Mouse (Mus musculus) limb, embryonic 13.5 days (tissue): ENCODE results near the gene Abhd15. TPM values are rescaled to one million over a fixed set of nuclear protein-coding genes. Genes with fewer than 3 reads are reported as not detected.

Source experiments
- ATAC-seq: fragments of 200-750 bp; cut with Nextera tagmentation; 2 replicates; pipeline ENCODE4 v1.8.0; 2017; ENCODE audit warnings: low read depth, moderate number of reproducible peaks, moderate TSS enrichment; ENCODE audit not compliant: low FRiP score
- H3K27ac ChIP-seq: fragments of 300-500 bp; sonication (generic); 2 replicates; pipeline ENCODE4 v1.5.1; 2015; ENCODE audit warnings: inconsistent platforms, mild to moderate bottlenecking, moderate library complexity
- H3K27me3 ChIP-seq: fragments of 300-500 bp; sonication (generic); 2 replicates; pipeline ENCODE4 v1.6.1; 2015; ENCODE audit warnings: mild to moderate bottlenecking, inconsistent platforms
- H3K36me3 ChIP-seq: fragments of 300-500 bp; sonication (generic); 2 replicates; pipeline ENCODE4 v1.6.1; 2015; ENCODE audit warnings: inconsistent platforms, mild to moderate bottlenecking, moderate library complexity
- H3K4me1 ChIP-seq: fragments of 300-500 bp; sonication (generic); 2 replicates; pipeline ENCODE4 v1.6.1; 2015; ENCODE audit warnings: inconsistent platforms
- H3K4me2 ChIP-seq: fragments of 300-500 bp; sonication (generic); replicated peaks from 2 replicates; pipeline ENCODE4 v1.6.1; 2015; ENCODE audit warnings: inconsistent platforms, mild to moderate bottlenecking, moderate library complexity
- H3K4me3 ChIP-seq: fragments of 300-500 bp; sonication (generic); 2 replicates; pipeline ENCODE4 v1.5.1; 2015; ENCODE audit warnings: moderate library complexity, mild to moderate bottlenecking, inconsistent platforms
- H3K9ac ChIP-seq: fragments of 300-500 bp; sonication (generic); 2 replicates; pipeline ENCODE4 v1.6.1; 2015; ENCODE audit warnings: mild to moderate bottlenecking, inconsistent platforms
- H3K9me3 ChIP-seq: fragments of 300-500 bp; sonication (generic); 2 replicates; pipeline ENCODE4 v1.6.1; 2016; ENCODE audit warnings: inconsistent platforms
- WGBS: fragments of 180-500 bp; shearing (Covaris S2); methylation state at CpG from one replicate; pipeline ENCODE4 v1.1.7; 2015; 5-methylcytosine and 5-hydroxymethylcytosine counted together
- polyA plus RNA-seq: library from polyadenylated mRNA; unstranded; fragments of >200 nt; fragmentation: Nextera tagmentation; extraction: Ambion mirVana; gene quantifications from 2 replicates; pipeline ENCODE4 v1.2.1, GENCODE M21; 2015

Abhd15 gene
- polyA plus RNA-seq, 1 experiment from 2014 or later, result 1.5 TPM

GRCm38 (mm10) chr11:77494782-77495181 is 20.1 kb upstream of the Abhd15 start:
- H3K4me1 ChIP-seq, result peaks cover 72% of the 10 kb centered on the region
- WGBS, result 80% methylated on average over 6 of the region's 6 CpGs

GRCm38 (mm10) chr11:77495507-77495906 is 19.4 kb upstream of the Abhd15 start:
- Histone ChIP-seq H3K9ac (no peak overlapping the region), H3K27ac (no peak overlapping the region), H3K27me3 (no peaks in the 10 kb centered on the region), H3K4me2 (no peak overlapping the region), H3K9me3 (no peaks in the 10 kb centered on the region), H3K36me3 (peaks cover 14% of the 10 kb centered on the region), H3K4me1 (peaks cover 70% of the 10 kb centered on the region), H3K4me3 (0 out of 2 replicates have a peak overlapping the region, but pooled peaks have one; percentile 94)
- ATAC-seq, result no peak

More at GRCm38 (mm10) chr11:77494782-77495181, 20.1 kb upstream of the Abhd15 start:
- Histone ChIP-seq H3K4me3 (peak overlapping the region; percentile 94), H3K27me3 (no peaks in the 10 kb centered on the region), H3K27ac (peak overlapping the region; percentile 33; the same call in 1 of the 2 replicates), H3K9ac (peak overlapping the region; percentile 93), H3K36me3 (peaks cover 7% of the 10 kb centered on the region), H3K9me3 (no peaks in the 10 kb centered on the region), H3K4me2 (peak overlapping the region; percentile 96)
- no peak for ATAC-seq

- H3K36me3 ChIP-seq, result peaks cover 32% of the 10 kb centered on the region
- H3K9me3 ChIP-seq, result no peaks in the 10 kb centered on the region
- no peaks in the 10 kb centered on the region for H3K27me3 ChIP-seq
- peak overlapping the region; percentile 48; the same call in 1 of the 2 replicates for H3K27ac ChIP-seq
- WGBS, result 21% methylated on average over 6 of the region's 6 CpGs
- ATAC-seq, result no peak
- no peak overlapping the region for H3K4me3 ChIP-seq
- H3K9ac ChIP-seq, result peak overlapping the region; percentile 19; the same call in 1 of the 2 replicates
- no peak overlapping the region for H3K4me2 ChIP-seq
- H3K4me1 ChIP-seq, result peaks cover 62% of the 10 kb centered on the region
Measured at GRCm38 (mm10) chr11:77497341-77497756, 17.6 kb upstream of the Abhd15 start.

- H3K36me3 ChIP-seq, result peaks cover 37% of the 10 kb centered on the region
- no peak overlapping the region for H3K4me2 ChIP-seq
- no peaks in the 10 kb centered on the region for H3K9me3 ChIP-seq
- ATAC-seq, result no peak
- 60% methylated on average over 4 of the region's 4 CpGs for WGBS
- no peaks in the 10 kb centered on the region for H3K27me3 ChIP-seq
- H3K27ac ChIP-seq, result no peak overlapping the region
- H3K9ac ChIP-seq, result peak overlapping the region; percentile 35; the same call in 1 of the 2 replicates
- H3K4me1 ChIP-seq, result peaks cover 60% of the 10 kb centered on the region
- no peak overlapping the region for H3K4me3 ChIP-seq
Measured at GRCm38 (mm10) chr11:77497851-77498250, 17.1 kb upstream of the Abhd15 start.

GRCm38 (mm10) chr11:77498261-77499139 is 16.4 kb upstream of the Abhd15 start:
- no peak overlapping the region for H3K27ac ChIP-seq

GRCm38 (mm10) chr11:77499354-77499753 is 15.6 kb upstream of the Abhd15 start:
- H3K4me2 ChIP-seq, result no peak overlapping the region
- no peak for ATAC-seq
- peaks cover 52% of the 10 kb centered on the region for H3K36me3 ChIP-seq
- H3K9ac ChIP-seq, result no peak overlapping the region
- H3K4me3 ChIP-seq, result no peak overlapping the region
- WGBS, result 83% methylated on average over 7 of the region's 7 CpGs
- H3K4me1 ChIP-seq, result peaks cover 54% of the 10 kb centered on the region
- H3K27me3 ChIP-seq, result no peaks in the 10 kb centered on the region
- H3K27ac ChIP-seq, result no peak overlapping the region
- H3K9me3 ChIP-seq, result no peaks in the 10 kb centered on the region

More at GRCm38 (mm10) chr11:77498261-77499139, 16.4 kb upstream of the Abhd15 start:
- Histone ChIP-seq H3K9ac (peak overlapping the region; percentile 35; the same call in 1 of the 2 replicates), H3K36me3 (peaks cover 43% of the 10 kb centered on the region), H3K4me3 (no peak overlapping the region), H3K4me2 (no peak overlapping the region), H3K4me1 (peaks cover 60% of the 10 kb centered on the region), H3K27me3 (no peaks in the 10 kb centered on the region), H3K9me3 (no peaks in the 10 kb centered on the region)
- ATAC-seq, result no peak
- 73% methylated on average over 12 of the region's 12 CpGs for WGBS

- no peaks in the 10 kb centered on the region for H3K27me3 ChIP-seq
- no peak overlapping the region for H3K4me2 ChIP-seq
- no peak overlapping the region for H3K27ac ChIP-seq
- no peak overlapping the region for H3K9ac ChIP-seq
- H3K9me3 ChIP-seq, result no peaks in the 10 kb centered on the region
- H3K4me1 ChIP-seq, result peaks cover 41% of the 10 kb centered on the region
- 81% methylated on average over 17 of the region's 17 CpGs for WGBS
- H3K4me3 ChIP-seq, result no peak overlapping the region
- ATAC-seq, result no peak
- H3K36me3 ChIP-seq, result peaks cover 65% of the 10 kb centered on the region
Measured at GRCm38 (mm10) chr11:77500361-77501325, 14.3 kb upstream of the Abhd15 start.

GRCm38 (mm10) chr11:77501392-77501791 is 13.5 kb upstream of the Abhd15 start:
- Histone ChIP-seq H3K9me3 (no peaks in the 10 kb centered on the region), H3K9ac (no peak overlapping the region), H3K36me3 (peaks cover 72% of the 10 kb centered on the region), H3K4me3 (no peak overlapping the region), H3K4me1 (peaks cover 34% of the 10 kb centered on the region), H3K27me3 (no peaks in the 10 kb centered on the region), H3K4me2 (no peak overlapping the region), H3K27ac (no peak overlapping the region)
- WGBS, result 31% methylated on average over 5 of the region's 5 CpGs
- ATAC-seq, result no peak

- Histone ChIP-seq H3K4me2 (no peak overlapping the region), H3K36me3 (peaks cover 78% of the 10 kb centered on the region), H3K9me3 (no peaks in the 10 kb centered on the region), H3K4me1 (peaks cover 30% of the 10 kb centered on the region), H3K4me3 (no peak overlapping the region), H3K27me3 (no peaks in the 10 kb centered on the region), H3K9ac (no peak overlapping the region), H3K27ac (no peak overlapping the region)
- ATAC-seq, result no peak
- WGBS, result 94% methylated on average over 4 of the region's 4 CpGs
Measured at GRCm38 (mm10) chr11:77501971-77502370, 12.9 kb upstream of the Abhd15 start.

GRCm38 (mm10) chr11:77502481-77502880 is 12.4 kb upstream of the Abhd15 start:
- no peak overlapping the region for H3K4me2 ChIP-seq
- H3K27ac ChIP-seq, result no peak overlapping the region
- no peaks in the 10 kb centered on the region for H3K27me3 ChIP-seq
- WGBS, result 90% methylated on average over 6 of the region's 6 CpGs
- H3K9me3 ChIP-seq, result no peaks in the 10 kb centered on the region
- H3K4me1 ChIP-seq, result peaks cover 28% of the 10 kb centered on the region
- peaks cover 83% of the 10 kb centered on the region for H3K36me3 ChIP-seq
- ATAC-seq, result no peak
- H3K4me3 ChIP-seq, result no peak overlapping the region
- H3K9ac ChIP-seq, result no peak overlapping the region

GRCm38 (mm10) chr11:77503511-77503910 is 11.4 kb upstream of the Abhd15 start:
- Histone ChIP-seq H3K27ac (no peak overlapping the region; the same call in 1 of the 2 replicates), H3K36me3 (peaks cover 87% of the 10 kb centered on the region), H3K4me2 (no peak overlapping the region), H3K4me1 (peaks cover 26% of the 10 kb centered on the region), H3K4me3 (no peak overlapping the region), H3K27me3 (no peaks in the 10 kb centered on the region), H3K9ac (no peak overlapping the region), H3K9me3 (no peaks in the 10 kb centered on the region)
- 79% methylated on average over 3 of the region's 3 CpGs for WGBS
- no peak for ATAC-seq

- peaks cover 30% of the 10 kb centered on the region for H3K4me1 ChIP-seq
- ATAC-seq, result no peak
- no peak overlapping the region for H3K4me2 ChIP-seq
- no peak overlapping the region for H3K9ac ChIP-seq
- no peaks in the 10 kb centered on the region for H3K27me3 ChIP-seq
- H3K9me3 ChIP-seq, result no peaks in the 10 kb centered on the region
- no peak overlapping the region for H3K27ac ChIP-seq
- 96% methylated on average over 19 of the region's 19 CpGs for whole genome bisulfite sequencing
- no peak overlapping the region for H3K4me3 ChIP-seq
- H3K36me3 ChIP-seq, result peaks cover 91% of the 10 kb centered on the region
Measured at GRCm38 (mm10) chr11:77504377-77504776, 10.5 kb upstream of the Abhd15 start.
